Mouse (Mus musculus): ENCODE measurements around the gene Gm15056. TPM values are rescaled to one million over a fixed set of nuclear protein-coding genes. Genes with fewer than 3 reads are reported as not detected.

The Gm15056 gene
- not detected for polyA plus RNA-seq (2015; fragmentation: Illumina TruSeq; extraction: RNeasy Lipid Tissue Mini Kit (QIAGEN cat#74804); ENCODE audit: low read depth, low replicate concordance)

DNA sequence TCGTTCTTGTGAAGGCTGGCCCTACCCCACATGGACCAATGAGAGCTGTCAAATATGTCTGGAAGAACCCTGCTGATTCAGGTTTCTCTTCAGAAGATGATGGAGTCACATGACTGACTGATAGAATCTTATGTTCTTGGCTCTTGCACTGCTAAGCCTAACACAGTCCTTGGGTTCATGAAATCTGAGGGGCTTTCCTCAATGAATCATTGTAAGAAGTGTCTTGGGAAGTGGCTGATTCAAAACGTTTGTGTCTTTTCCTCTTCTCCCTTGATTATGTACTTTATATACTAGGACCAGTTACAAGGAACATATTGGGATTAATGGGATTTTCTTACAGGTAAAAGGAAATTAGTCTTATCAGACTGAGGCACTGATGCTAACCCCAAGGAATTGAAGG lies at the start of gene Gm15056:
Gene Gm15056, minus strand, starts transcription at position 101 of the 400 bp plus-strand sequence.

GRCm38 (mm10) chr8:20944610-20945009 lies 42.2 kb upstream of the Gm15056 start, which contains the start of gene AY761185:
AY761185 (minus strand) TSS chr8:20944710.

DNA sequence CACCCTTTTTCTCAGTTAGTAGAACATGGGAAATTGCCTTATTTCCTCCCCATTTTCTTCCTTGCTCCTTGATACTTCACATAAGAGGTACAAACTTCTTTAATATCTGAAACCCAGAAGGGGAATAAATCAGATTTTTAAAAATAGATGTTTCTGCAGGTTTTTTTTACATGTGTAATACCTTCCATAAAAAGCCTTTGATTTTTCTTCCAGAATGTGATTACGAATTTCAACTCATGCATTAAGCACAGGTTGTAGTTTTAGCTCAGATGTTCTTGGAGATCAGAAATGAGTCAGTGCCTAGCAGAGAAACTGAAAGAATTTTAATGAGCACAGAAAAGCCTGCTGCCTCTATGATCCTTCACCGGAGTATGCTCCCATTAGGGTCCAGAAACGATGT lies 19.5 kb upstream of the Gm15056 start, which contains the start of gene Gm6040:
Gene Gm6040, minus strand, starts transcription at position 101 of the 400 bp plus-strand sequence.

DNA sequence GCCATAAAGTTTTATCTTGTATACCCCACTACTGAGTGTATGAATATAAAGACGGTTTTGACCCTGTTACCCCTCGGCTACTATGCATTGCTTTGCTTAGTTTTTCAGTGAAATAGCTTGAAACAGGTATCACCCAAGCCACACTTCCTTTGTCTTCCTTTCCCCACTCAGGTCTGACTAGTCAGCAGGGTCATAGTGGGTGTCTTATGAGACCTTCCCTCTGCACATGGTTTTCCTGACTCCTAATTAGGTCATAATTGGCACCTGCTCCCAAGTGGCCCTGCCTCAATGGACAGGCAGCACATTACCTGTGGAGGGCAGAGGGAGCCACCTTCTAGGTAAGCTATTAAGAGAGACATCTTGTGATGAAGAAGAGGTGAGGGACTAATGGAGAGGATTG lies 10.1 kb downstream of the Gm15056 start, which contains the start of gene Defb33:
Gene Defb33, plus strand, starts transcription at position 301 of the 400 bp plus-strand sequence.

Other genes starting within 250 kb of the Gm15056 start
- gene Defb33, start 10.0 kb downstream of the Gm15056 start, polyA plus RNA-seq (2015; fragmentation: Illumina TruSeq; extraction: RNeasy Lipid Tissue Mini Kit (QIAGEN cat#74804); ENCODE audit: low read depth, low replicate concordance): not detected
- gene Gm6040, start 19.4 kb upstream of the Gm15056 start, polyA plus RNA-seq (2015; fragmentation: Illumina TruSeq; extraction: RNeasy Lipid Tissue Mini Kit (QIAGEN cat#74804); ENCODE audit: low read depth, low replicate concordance): not detected
- not detected for gene AY761185, start 42.1 kb upstream of the Gm15056 start, polyA plus RNA-seq (2015; fragmentation: Illumina TruSeq; extraction: RNeasy Lipid Tissue Mini Kit (QIAGEN cat#74804); ENCODE audit: low read depth, low replicate concordance)
- gene Defa21, start 122.9 kb upstream of the Gm15056 start, polyA plus RNA-seq (2015; fragmentation: Illumina TruSeq; extraction: RNeasy Lipid Tissue Mini Kit (QIAGEN cat#74804); ENCODE audit: low read depth, low replicate concordance): not detected
- not detected for gene Defa23, start 152.4 kb upstream of the Gm15056 start, polyA plus RNA-seq (2015; fragmentation: Illumina TruSeq; extraction: RNeasy Lipid Tissue Mini Kit (QIAGEN cat#74804); ENCODE audit: low read depth, low replicate concordance)
- not detected for gene Defa35, start 162.4 kb upstream of the Gm15056 start, polyA plus RNA-seq (2015; fragmentation: Illumina TruSeq; extraction: RNeasy Lipid Tissue Mini Kit (QIAGEN cat#74804); ENCODE audit: low read depth, low replicate concordance)
- not detected for gene Defa25, start 181.8 kb upstream of the Gm15056 start, polyA plus RNA-seq (2015; fragmentation: Illumina TruSeq; extraction: RNeasy Lipid Tissue Mini Kit (QIAGEN cat#74804); ENCODE audit: low read depth, low replicate concordance)
- gene Gm14851, start 193.4 kb upstream of the Gm15056 start, polyA plus RNA-seq (2015; fragmentation: Illumina TruSeq; extraction: RNeasy Lipid Tissue Mini Kit (QIAGEN cat#74804); ENCODE audit: low read depth, low replicate concordance): not detected
- gene Defa30, start 232.0 kb upstream of the Gm15056 start, polyA plus RNA-seq (2015; fragmentation: Illumina TruSeq; extraction: RNeasy Lipid Tissue Mini Kit (QIAGEN cat#74804); ENCODE audit: low read depth, low replicate concordance): not detected

Measured in brain, adult 10 weeks (tissue).